Mouse (Mus musculus): ENCODE measurements around the gene Ythdf2.

DNA sequence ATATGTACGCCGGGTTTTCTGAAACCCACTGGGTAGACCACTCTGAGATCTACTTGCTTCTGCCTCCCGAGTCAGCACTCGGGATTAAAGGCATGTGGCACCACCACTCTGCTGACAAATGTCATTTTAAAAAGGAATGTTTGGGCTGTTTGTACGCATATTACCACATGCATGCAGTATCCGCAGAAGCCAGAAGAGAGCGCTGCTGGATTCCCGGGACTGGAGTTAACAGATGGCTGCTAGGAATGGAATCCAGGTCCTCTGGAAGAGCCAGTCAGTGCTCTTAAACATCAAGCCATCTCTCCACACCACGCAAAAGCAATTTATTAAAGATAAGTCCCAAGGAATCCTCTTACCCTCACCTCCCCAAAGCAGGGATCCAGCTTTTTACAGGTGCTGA lies 31.4 kb downstream of the Ythdf2 start:
- no peak for TF ChIP-seq EP300 (IDR thresholded peaks at IDR 0.05; ENCODE audit: insufficient read depth, low read depth, low read length)
- TF ChIP-seq CTCF (IDR thresholded peaks at IDR 0.05), result peak; percentile 59
- TF ChIP-seq POLR2A (IDR thresholded peaks at IDR 0.05; ENCODE audit: insufficient read depth, low read depth, low read length), result no peak

Measured in heart, adult 2 months (tissue).